Comparison of ENCODE assay signal across 36 mouse cellular contexts in genomic region chr3:107504542-107504941, GRCm38 (mm10). TPM values are rescaled to one million over a fixed set of nuclear protein-coding genes. Genes with fewer than 3 reads are reported as not detected.
"Had no signal": no experiment of that assay in that cellular context is flagged by ENCODE, and none has a peak within 500 bp of the region (broad histone marks: within the 10 kb centered on the region; RNA-seq: fewer than 3 reads in every experiment).

No protein-coding gene starts in this region.

- H3K9me3 ChIP-seq: hindbrain, embryonic 13.5 days; hindbrain, embryonic 15.5 days; limb, embryonic 15.5 days had no signal

- DNase-seq: gastrocnemius, postnatal 14 days; gastrocnemius, postnatal 36 days; heart, adult 11 months; heart, adult 2 months; heart, postnatal 14 days; heart, postnatal 36 days; kidney, adult 11 months; kidney, adult 2 months; kidney, adult 9 months; kidney, postnatal 14 days; kidney, postnatal 36 days; layer of hippocampus, postnatal 36 days; left cerebral cortex, postnatal 4 days had no signal

- H3K4me2 ChIP-seq: heart, embryonic 11.5 days; heart, embryonic 13.5 days; heart, embryonic 15.5 days; hindbrain, embryonic 13.5 days; hindbrain, embryonic 15.5 days; kidney, embryonic 15.5 days; limb, embryonic 13.5 days; limb, embryonic 15.5 days had no signal

- H3K27ac ChIP-seq: heart, adult 2 months; hindbrain, embryonic 15.5 days; hindbrain, postnatal 0 days; limb, embryonic 13.5 days; limb, embryonic 15.5 days had no signal

- H3K36me3 ChIP-seq: hindbrain, embryonic 15.5 days had no signal

- H3K4me3 ChIP-seq: heart, adult 2 months; heart, embryonic 13.5 days; heart, embryonic 15.5 days; hindbrain, embryonic 13.5 days; hindbrain, embryonic 15.5 days; kidney, embryonic 15.5 days; limb, embryonic 13.5 days; limb, embryonic 15.5 days had no signal

- ATAC-seq: hindbrain, postnatal 0 days; intestine, embryonic 16.5 days had no signal

- H3K27me3 ChIP-seq: heart, embryonic 13.5 days; heart, embryonic 15.5 days; hindbrain, embryonic 15.5 days; limb, embryonic 13.5 days; limb, embryonic 15.5 days had no signal

- H3K9ac ChIP-seq: heart, embryonic 15.5 days; hindbrain, embryonic 13.5 days; hindbrain, embryonic 15.5 days; kidney, embryonic 15.5 days; limb, embryonic 13.5 days; limb, embryonic 15.5 days had no signal

RNA-seq across cellular contexts. Expression of gene Slc6a17, which starts 13.3 kb away (rescaled TPM):
- total RNA-seq: liver, adult 2 months had no signal

RNA-seq across cellular contexts. Expression of gene Kcnc4, which starts 45.2 kb away (rescaled TPM):
- total RNA-seq: hematopoietic stem cell, adult 5-6 weeks; liver, adult 2 months had no signal
- polyA plus RNA-seq: intestine, embryonic 16.5 days had no signal

RNA-seq across cellular contexts. Expression of gene Ubl4b, which starts 50.3 kb away (rescaled TPM):
- total RNA-seq: gastrocnemius, adult 18-20 months; gastrocnemius, adult 8-10 months; gastrocnemius, postnatal 14 days; gastrocnemius, postnatal 36 days; heart, adult 2 months; heart, postnatal 14 days; heart, postnatal 36 days; hematopoietic stem cell, adult 5-6 weeks; hindbrain, postnatal 0 days; layer of hippocampus, adult 18-20 months; layer of hippocampus, postnatal 14 days; layer of hippocampus, postnatal 36 days; left cerebral cortex, adult 18-20 months; left cerebral cortex, postnatal 10 days; liver, adult 2 months had no signal
- polyA plus RNA-seq: heart, adult 2 months; heart, embryonic 11.5 days; heart, embryonic 13.5 days; heart, embryonic 15.5 days; heart, postnatal 0 days; hindbrain, embryonic 11.5 days; hindbrain, embryonic 13.5 days; hindbrain, embryonic 15.5 days; hindbrain, postnatal 0 days; intestine, embryonic 14.5 days; intestine, embryonic 16.5 days; kidney, embryonic 15.5 days; kidney, postnatal 0 days; large intestine, adult 2 months; limb, embryonic 15.5 days; liver, adult 2 months had no signal
